Mouse (Mus musculus) heart, adult 2 months (tissue): Measurements from ENCODE around the gene Fam3b.

Source experiments
- CTCF ChIP-seq: fragments of 200-600 bp; IDR thresholded peaks from 2 replicates; pipeline ENCODE4 v1.8.1; 2022; ENCODE audit warnings: antibody characterized with exemption, mild to moderate bottlenecking, moderate library complexity
- POLR2A ChIP-seq: fragments of 200-500 bp; IDR thresholded peaks from 2 replicates; pipeline ENCODE4 v1.6.1; 2011; ENCODE audit warnings: mild to moderate bottlenecking, low read depth, low read length, control low read depth; ENCODE audit not compliant: insufficient read depth

- no peak for TF ChIP-seq POLR2A
- TF ChIP-seq CTCF, result no peak
These were observed 18.6 kb downstream of the Fam3b start for GRCm38 (mm10) chr16:97496026-97496425.
